Mouse (Mus musculus) heart, postnatal 0 days (tissue): ENCODE measurements around the gene Prodh2. TPM values are rescaled to one million over a fixed set of nuclear protein-coding genes. Genes with fewer than 3 reads are reported as not detected.

Source experiments
- ATAC-seq: fragments of 200-750 bp; cut with Nextera tagmentation; 2 replicates; pipeline ENCODE4 v1.8.0; 2017; ENCODE audit warnings: low read depth, moderate number of reproducible peaks, moderate library complexity; ENCODE audit not compliant: insufficient read depth
- DNase-seq: peaks from one replicate; pipeline ENCODE4 v3.0.0-alpha.2; 2016; ENCODE audit warnings: low spot score
- H3K27ac ChIP-seq: fragments of 300-500 bp; sonication (generic); 2 replicates; pipeline ENCODE4 v1.5.1; 2014; ENCODE audit warnings: low read depth, mild to moderate bottlenecking
- H3K27me3 ChIP-seq: fragments of 300-500 bp; sonication (generic); 2 replicates; pipeline ENCODE4 v1.6.1; 2014; ENCODE audit warnings: low read length, mixed read lengths; ENCODE audit not compliant: control insufficient read depth, insufficient read depth
- H3K36me3 ChIP-seq: fragments of 300-500 bp; sonication (generic); replicated peaks from 2 replicates; pipeline ENCODE4 v1.6.1; 2014; ENCODE audit warnings: low read length, mixed read lengths; ENCODE audit not compliant: control insufficient read depth, insufficient read depth
- H3K4me1 ChIP-seq: fragments of 300-500 bp; sonication (generic); 2 replicates; pipeline ENCODE4 v1.6.1; 2014; ENCODE audit warnings: antibody characterized with exemption; ENCODE audit not compliant: control insufficient read depth, insufficient read depth
- H3K4me2 ChIP-seq: fragments of 300-500 bp; sonication (generic); 2 replicates; pipeline ENCODE4 v1.6.1; 2014; ENCODE audit warnings: low read depth, mild to moderate bottlenecking, low read length, moderate library complexity
- H3K4me3 ChIP-seq: fragments of 300-500 bp; sonication (generic); 2 replicates; pipeline ENCODE4 v1.5.1; 2014; ENCODE audit warnings: low read depth, low read length
- H3K9ac ChIP-seq: fragments of 300-500 bp; sonication (generic); replicated peaks from 2 replicates; pipeline ENCODE4 v1.6.1; 2014; ENCODE audit warnings: low read depth, low read length, mixed read lengths
- H3K9me3 ChIP-seq: fragments of 300-500 bp; sonication (generic); replicated peaks from 2 replicates; pipeline ENCODE4 v1.6.1; 2016; ENCODE audit warnings: low read length; ENCODE audit not compliant: control insufficient read depth
- CTCF ChIP-seq: IDR thresholded peaks from 2 replicates; pipeline ENCODE4 v1.5.1; 2016; ENCODE audit warnings: antibody characterized with exemption, control low read depth, low read depth
- EP300 ChIP-seq: IDR thresholded peaks from 2 replicates; pipeline ENCODE4 v1.6.1; 2016; ENCODE audit warnings: antibody characterized with exemption, low read depth
- whole genome bisulfite sequencing: fragments of 180-500 bp; shearing (Covaris S2); extraction: QIAGEN DNeasy Blood & Tissue Kit; methylation state at CpG from one replicate; pipeline ENCODE4 v1.1.7; 2014; 5-methylcytosine and 5-hydroxymethylcytosine counted together
- polyA plus RNA-seq: library from polyadenylated mRNA; unstranded; fragments of >200 nt; fragmentation: Nextera tagmentation; extraction: Ambion mirVana; gene quantifications from 2 replicates; pipeline ENCODE4 v1.2.1, GENCODE M21; 2015
- total RNA-seq: library from RNA; depleted of rRNA; stranded (reverse); fragments of >200 nt; gene quantifications from 2 replicates; pipeline ENCODE4 v1.2.3, GENCODE M21; 2014; ENCODE audit warnings: low replicate concordance

Gene Prodh2
- total and polyA plus RNA-seq, 2 experiments from 2014 or later = not detected

DNA sequence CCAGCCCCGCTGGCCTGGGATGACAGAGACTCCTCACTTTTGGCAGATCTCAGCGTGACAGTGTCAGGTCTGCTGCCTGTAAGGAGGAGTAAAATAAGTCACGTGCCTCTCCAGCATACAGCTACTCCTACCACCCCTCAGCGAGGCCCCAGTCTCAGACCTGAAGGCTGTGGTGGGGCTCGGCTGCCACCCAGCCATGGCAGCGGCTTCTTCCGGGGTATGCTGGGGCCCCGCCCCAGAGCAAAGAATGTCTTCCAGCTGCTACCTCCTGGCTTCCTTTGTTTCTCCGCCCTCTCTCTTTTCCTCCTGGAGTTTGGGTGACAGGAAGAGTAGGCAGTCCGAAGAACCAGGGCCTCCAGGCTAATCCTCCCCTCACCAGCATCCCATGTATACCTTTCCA lies 32.5 kb downstream of the Prodh2 start:
- Histone ChIP-seq H3K36me3 (peaks cover 60% of the 10 kb centered on the region), H3K4me3 (no peak overlapping the region), H3K4me1 (no peaks in the 10 kb centered on the region), H3K27me3 (no peaks in the 10 kb centered on the region), H3K27ac (no peak overlapping the region), H3K9me3 (no peaks in the 10 kb centered on the region), H3K4me2 (no peak overlapping the region), H3K9ac (no peak overlapping the region)
- DNase-seq (no peak), ATAC-seq (no peak)
- no peak for TF ChIP-seq EP300
- TF ChIP-seq CTCF = no peak
- WGBS = 63% methylated on average over 10 of the region's 10 CpGs

DNA sequence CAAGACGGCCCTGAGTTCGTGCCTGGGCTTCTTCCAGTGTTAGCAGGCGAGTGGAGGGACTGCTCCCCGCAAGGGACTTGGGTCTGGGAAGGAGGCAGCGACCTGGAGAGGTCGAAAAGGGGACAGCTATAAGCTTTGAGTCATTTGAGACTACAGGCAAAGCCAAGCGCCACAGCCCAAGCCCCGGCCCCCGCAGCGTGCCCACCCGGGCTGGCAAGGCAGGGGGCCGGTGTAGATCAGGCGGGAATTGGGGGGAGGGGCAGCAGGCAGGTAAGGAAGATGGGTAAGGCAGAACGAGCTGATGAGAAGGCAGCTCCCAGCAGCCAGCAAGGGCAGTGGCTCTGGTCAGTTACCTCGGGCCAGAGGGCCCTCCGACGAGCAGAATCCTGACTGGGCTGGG lies 33.0 kb downstream of the Prodh2 start:
- Histone ChIP-seq H3K4me3 (no peak overlapping the region), H3K27ac (no peak overlapping the region), H3K9ac (no peak overlapping the region), H3K36me3 (peaks cover 60% of the 10 kb centered on the region), H3K9me3 (no peaks in the 10 kb centered on the region), H3K4me1 (no peaks in the 10 kb centered on the region), H3K4me2 (no peak overlapping the region), H3K27me3 (no peaks in the 10 kb centered on the region)
- TF ChIP-seq CTCF (no peak), EP300 (no peak)
- WGBS = 48% methylated on average over 17 of the region's 17 CpGs
- DNase-seq (no peak), ATAC-seq (no peak)

DNA sequence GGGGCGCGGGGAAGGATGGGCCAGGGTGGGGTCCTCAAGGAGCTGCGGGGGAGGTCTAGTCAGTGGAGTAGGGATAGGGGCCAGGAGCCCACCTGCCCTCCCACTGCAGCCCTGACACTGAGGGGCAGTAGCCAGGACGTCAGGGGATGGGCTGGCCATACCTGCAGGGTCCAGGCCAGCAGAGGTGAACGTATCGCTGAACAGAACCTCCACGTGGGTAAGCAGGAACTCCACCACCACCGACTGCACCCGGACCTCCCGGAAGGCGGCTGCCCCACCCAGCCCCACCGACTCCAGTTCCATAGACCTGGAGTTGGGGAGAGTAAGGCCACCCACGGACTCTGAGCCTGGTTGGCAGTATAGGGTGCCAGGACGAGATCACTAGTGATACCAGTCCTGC lies 33.6 kb downstream of the Prodh2 start:
- Histone ChIP-seq H3K4me3 (no peak overlapping the region), H3K27ac (no peak overlapping the region), H3K27me3 (no peaks in the 10 kb centered on the region), H3K9ac (no peak overlapping the region), H3K9me3 (no peaks in the 10 kb centered on the region), H3K4me2 (no peak overlapping the region), H3K4me1 (no peaks in the 10 kb centered on the region), H3K36me3 (peaks cover 63% of the 10 kb centered on the region)
- TF ChIP-seq EP300 = no peak
- TF ChIP-seq CTCF = no peak
- DNase-seq (no peak), ATAC-seq (no peak)
- 88% methylated on average over 14 of the region's 14 CpGs for WGBS

DNA sequence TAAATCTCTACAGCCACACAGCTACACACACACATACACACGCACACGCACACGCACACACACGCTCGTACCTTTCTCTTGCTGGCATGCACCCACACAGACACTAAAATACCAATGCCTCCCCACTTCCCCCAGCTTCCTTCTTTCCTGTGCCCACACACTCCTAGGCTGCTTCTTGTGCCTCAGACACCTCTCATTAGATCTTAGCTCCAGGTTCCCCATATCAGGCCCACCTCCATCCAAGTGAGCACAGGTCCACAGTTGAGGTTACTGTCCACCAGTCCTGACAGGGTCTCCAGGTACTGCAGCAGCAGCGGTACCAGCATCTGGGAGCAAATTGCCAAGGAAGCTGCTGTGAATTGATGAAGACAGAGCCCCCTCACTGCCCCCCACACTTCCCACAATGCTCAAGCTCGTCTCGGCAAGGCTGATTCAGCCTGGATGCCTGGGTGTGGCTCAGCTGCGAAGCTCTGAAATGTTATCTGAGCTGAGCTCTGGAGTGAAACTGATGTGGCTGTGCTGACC lies 37.9 kb downstream of the Prodh2 start:
- H3K36me3 ChIP-seq = peaks cover 47% of the 10 kb centered on the region
- no peak for ATAC-seq
- H3K9me3 ChIP-seq = no peaks in the 10 kb centered on the region
- no peak overlapping the region for H3K4me2 ChIP-seq
- H3K4me3 ChIP-seq = no peak overlapping the region
- TF ChIP-seq CTCF = no peak
- no peak for TF ChIP-seq EP300
- WGBS = 82% methylated on average over 9 of the region's 9 CpGs
- peaks cover 21% of the 10 kb centered on the region for H3K4me1 ChIP-seq
- DNase-seq = no peak
- H3K27ac ChIP-seq = no peak overlapping the region
- H3K27me3 ChIP-seq = no peaks in the 10 kb centered on the region
- no peak overlapping the region for H3K9ac ChIP-seq

DNA sequence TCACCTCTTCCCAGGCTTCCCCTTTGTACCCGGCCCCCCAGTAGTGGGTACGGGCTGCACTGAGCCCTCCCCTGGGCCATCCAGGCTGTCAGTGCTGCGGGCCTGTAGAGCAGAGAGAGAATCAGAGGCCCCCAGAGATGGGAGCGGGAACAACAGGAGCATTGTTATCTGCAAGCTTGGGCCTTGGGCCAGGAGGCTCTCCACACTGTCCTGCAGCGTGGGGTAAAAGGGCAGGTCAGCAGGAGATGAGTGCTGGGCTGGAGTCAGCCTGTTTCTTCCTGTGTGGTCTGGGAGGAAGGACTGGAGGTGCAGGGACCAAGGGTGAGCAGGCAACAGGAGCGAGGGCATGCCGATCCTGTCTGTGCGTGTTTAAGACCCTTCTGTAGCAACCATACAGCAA lies 39.5 kb downstream of the Prodh2 start:
- no peak for TF ChIP-seq CTCF
- no peak for TF ChIP-seq EP300
- Histone ChIP-seq H3K9me3 (no peaks in the 10 kb centered on the region), H3K27ac (no peak overlapping the region), H3K4me2 (peak overlapping the region; percentile 27; the same call in 1 of the 2 replicates), H3K4me3 (no peak overlapping the region), H3K4me1 (peaks cover 21% of the 10 kb centered on the region), H3K27me3 (no peaks in the 10 kb centered on the region), H3K9ac (no peak overlapping the region), H3K36me3 (peaks cover 33% of the 10 kb centered on the region)
- peak; percentile 27 for ATAC-seq
- 19% methylated on average over 8 of the region's 8 CpGs for WGBS
- peak; percentile 47 for DNase-seq
